Mouse (Mus musculus): ENCODE data around the gene Gm5128. TPM values are rescaled to one million over a fixed set of nuclear protein-coding genes. Genes with fewer than 3 reads are reported as not detected.

The Gm5128 gene
- polyA plus RNA-seq (2017; shearing (Covaris generic)): 0.24 TPM

DNA sequence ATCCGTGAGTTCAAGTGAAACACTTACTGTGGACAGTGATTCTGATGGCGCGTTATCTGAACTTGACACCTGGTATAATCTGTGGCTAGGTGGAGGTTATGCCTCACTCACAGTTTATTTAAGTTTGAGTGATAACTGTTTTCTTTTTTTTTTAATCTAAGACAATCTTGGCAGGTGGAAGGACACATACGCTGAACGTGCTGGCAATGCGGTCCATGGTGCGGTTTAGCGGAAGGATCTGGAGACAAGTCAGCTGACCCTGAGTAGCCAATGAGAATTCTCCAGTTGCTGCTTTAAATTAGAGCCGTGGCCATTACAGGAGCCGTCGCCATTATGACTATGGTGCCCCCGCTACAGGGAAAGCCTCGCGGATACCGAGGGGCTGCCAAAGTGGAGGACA lies at the start of gene Gm5128:
Gene Gm5128, plus strand, starts transcription at position 301 of the 400 bp plus-strand sequence.

Other genes starting within 250 kb of the Gm5128 start
- gene Gm15023, start 195.7 kb upstream of the Gm5128 start, polyA plus RNA-seq (2017; shearing (Covaris generic)): not detected
- gene Tceal6, start 162.6 kb upstream of the Gm5128 start, polyA plus RNA-seq (2017; shearing (Covaris generic)): not detected
- not detected for gene Pramel3, start 71.0 kb upstream of the Gm5128 start, polyA plus RNA-seq (2017; shearing (Covaris generic))
- not detected for gene Gm7903, start 60.6 kb downstream of the Gm5128 start, polyA plus RNA-seq (2017; shearing (Covaris generic))
- gene AV320801, start 121.3 kb downstream of the Gm5128 start, polyA plus RNA-seq (2017; shearing (Covaris generic)): not detected
- gene Nxf7, start 225.5 kb downstream of the Gm5128 start, polyA plus RNA-seq (2017; shearing (Covaris generic)): not detected

Measured in CD4-positive, CD25-positive, alpha-beta regulatory T cell, adult 9 weeks (primary cell).